In genomic region chr4:52301653-52302052, GRCm38 (mm10) we compare ENCODE assay signal across 14 mouse cellular contexts.
DNase-seq lines count a peak whose midpoint lies in the region; ATAC-seq and TF ChIP-seq lines count a peak whose summit lies in the region.
"Had no signal": no experiment of that assay in that cellular context is flagged by ENCODE, and none has a peak within 500 bp of the region (broad histone marks: within the 10 kb centered on the region; RNA-seq: fewer than 3 reads in every experiment).

No protein-coding gene starts in this region.

- ATAC-seq in intestine, postnatal 0 days = no peak
- no peak for ATAC-seq in intestine, embryonic 16.5 days

- no peak overlapping the region for H3K9ac ChIP-seq in intestine, postnatal 0 days (ENCODE audit: low read depth, low read length)
- no peak overlapping the region for H3K9ac ChIP-seq in intestine, embryonic 16.5 days (ENCODE audit: low read depth, low read length)
- H3K9ac ChIP-seq: embryonic facial prominence, embryonic 12.5 days; heart, embryonic 15.5 days; limb, embryonic 12.5 days had no signal

- H3K36me3 ChIP-seq in intestine, postnatal 0 days (ENCODE audit: control insufficient read depth, insufficient read depth) = no peaks in the 10 kb centered on the region
- no peaks in the 10 kb centered on the region for H3K36me3 ChIP-seq in intestine, embryonic 16.5 days (ENCODE audit: control insufficient read depth, insufficient read depth, low read length)
- H3K36me3 ChIP-seq: embryonic facial prominence, embryonic 12.5 days; heart, embryonic 15.5 days; limb, embryonic 12.5 days had no signal

- no peaks in the 10 kb centered on the region for H3K4me1 ChIP-seq in intestine, postnatal 0 days (replicated peaks; ENCODE audit: control insufficient read depth, insufficient read depth, low read length)
- H3K4me1 ChIP-seq in intestine, embryonic 16.5 days (ENCODE audit: control insufficient read depth, insufficient read depth, low read length) = no peaks in the 10 kb centered on the region
- H3K4me1 ChIP-seq in cerebellum, adult 2 months (ENCODE audit: control insufficient read depth, insufficient read depth, low read length) = no peaks in the 10 kb centered on the region
- H3K4me1 ChIP-seq: embryonic facial prominence, embryonic 12.5 days; heart, embryonic 15.5 days; limb, embryonic 12.5 days had no signal

- TF ChIP-seq POLR2A in cerebellum, adult 2 months (IDR thresholded peaks at IDR 0.05; ENCODE audit: borderline replicate concordance, insufficient read depth, low read length) = no peak

- no peaks in the 10 kb centered on the region for H3K9me3 ChIP-seq in intestine, postnatal 0 days (ENCODE audit: control insufficient read depth)
- no peaks in the 10 kb centered on the region for H3K9me3 ChIP-seq in intestine, embryonic 16.5 days (ENCODE audit: control insufficient read depth, low read length)
- H3K9me3 ChIP-seq: embryonic facial prominence, embryonic 12.5 days; heart, embryonic 15.5 days; limb, embryonic 12.5 days had no signal

- peak; percentile 36 for TF ChIP-seq CTCF in intestine, postnatal 0 days (IDR thresholded peaks at IDR 0.05; ENCODE audit: low read depth)
- no peak for TF ChIP-seq CTCF in cerebellum, adult 2 months (IDR thresholded peaks at IDR 0.05; ENCODE audit: borderline replicate concordance, insufficient read depth, low read depth, low read length)

- no peak overlapping the region for H3K4me3 ChIP-seq in intestine, postnatal 0 days (ENCODE audit: low read depth, low read length)
- no peak overlapping the region for H3K4me3 ChIP-seq in intestine, embryonic 16.5 days (ENCODE audit: low read length)
- no peak overlapping the region for H3K4me3 ChIP-seq in cerebellum, adult 2 months (replicated peaks; ENCODE audit: insufficient read depth, low read depth, low read length)
- H3K4me3 ChIP-seq: embryonic facial prominence, embryonic 12.5 days; heart, embryonic 15.5 days; limb, embryonic 12.5 days had no signal

- WGBS in intestine, postnatal 0 days = 64% methylated on average over 2 of the region's 2 CpGs
- 65% methylated on average over 2 of the region's 2 CpGs for WGBS in intestine, embryonic 16.5 days
- WGBS in cerebellum, adult 2 months = 66% methylated on average over 2 of the region's 2 CpGs

- H3K4me2 ChIP-seq in intestine, postnatal 0 days (replicated peaks; ENCODE audit: low read depth) = no peak overlapping the region
- no peak overlapping the region for H3K4me2 ChIP-seq in intestine, embryonic 16.5 days (ENCODE audit: low read depth, low read length)
- H3K4me2 ChIP-seq: embryonic facial prominence, embryonic 12.5 days; heart, embryonic 15.5 days; limb, embryonic 12.5 days had no signal

- H3K27ac ChIP-seq in intestine, postnatal 0 days (ENCODE audit: low read depth, low read length) = no peak overlapping the region
- H3K27ac ChIP-seq in intestine, embryonic 16.5 days (ENCODE audit: low read length) = no peak overlapping the region
- H3K27ac ChIP-seq in cerebellum, adult 2 months (ENCODE audit: insufficient read depth, low read length) = no peak overlapping the region
- H3K27ac ChIP-seq: embryonic facial prominence, embryonic 12.5 days; heart, embryonic 15.5 days; limb, embryonic 12.5 days had no signal

- DNase-seq in embryo, embryonic 11 days = peak; percentile 49
- no peak for DNase-seq in embryo, embryonic 10 days (ENCODE audit: low spot score)
- peak; percentile 6 for DNase-seq in 3T3-L1 (ENCODE audit: low read depth, low spot score)
- DNase-seq in brain, adult 2 months (ENCODE audit: low read depth, low spot score) = peak; percentile 41
- no peak for DNase-seq in ovary, postnatal 36 days (ENCODE audit: low spot score)
- no peak for DNase-seq in cerebellum, adult 2 months
- DNase-seq: cerebellum, adult 11-12 months; gastrocnemius, postnatal 36 days; kidney, postnatal 10 days had no signal

- H3K27me3 ChIP-seq in intestine, postnatal 0 days (replicated peaks; ENCODE audit: control insufficient read depth, insufficient read depth, low read length) = no peaks in the 10 kb centered on the region
- no peaks in the 10 kb centered on the region for H3K27me3 ChIP-seq in intestine, embryonic 16.5 days (replicated peaks; ENCODE audit: control insufficient read depth, insufficient read depth, low read length)
- no peaks in the 10 kb centered on the region for H3K27me3 ChIP-seq in cerebellum, adult 2 months (ENCODE audit: control insufficient read depth, insufficient read depth, low read length)
- H3K27me3 ChIP-seq: embryonic facial prominence, embryonic 12.5 days; heart, embryonic 15.5 days; limb, embryonic 12.5 days had no signal

Comparison
In these comparisons a context has a peak if more than half of its experiments do, and no peak if none do; other contexts are left out.
1. DNase-seq: peak in embryo, embryonic 11 days (single experiment), 3T3-L1 (single experiment) and brain, adult 2 months (single experiment); none in embryo, embryonic 10 days (single experiment), ovary, postnatal 36 days (single experiment) and cerebellum, adult 2 months (0 of 2).